Mouse (Mus musculus) lung, embryonic 14.5 days (tissue): ENCODE results near the gene Capza1. TPM values are rescaled to one million over a fixed set of nuclear protein-coding genes. Genes with fewer than 3 reads are reported as not detected.
A peak's percentile ranks its signal among the peaks of the same experiment; 100 is the strongest.

ENCODE experiments used
- ATAC-seq: fragments of 200-750 bp; cut with Nextera tagmentation; 2 replicates; pipeline ENCODE4 v1.8.0; 2017; ENCODE audit warnings: mild to moderate bottlenecking, moderate TSS enrichment, moderate library complexity; ENCODE audit not compliant: insufficient read depth
- DNase-seq: peaks from one replicate; pipeline ENCODE4 v3.0.0-alpha.2; 2015
- H3K27ac ChIP-seq: fragments of 300-500 bp; sonication (generic); 2 replicates; pipeline ENCODE4 v1.5.1; 2014; ENCODE audit warnings: low read depth, mild to moderate bottlenecking, moderate library complexity
- H3K27me3 ChIP-seq: fragments of 300-500 bp; sonication (generic); 2 replicates; pipeline ENCODE4 v1.6.1; 2014; ENCODE audit warnings: low read length, control low read depth; ENCODE audit not compliant: insufficient read depth
- H3K36me3 ChIP-seq: fragments of 300-500 bp; sonication (generic); 2 replicates; pipeline ENCODE4 v1.6.1; 2014; ENCODE audit warnings: control low read depth; ENCODE audit not compliant: insufficient read depth
- H3K4me1 ChIP-seq: fragments of 300-500 bp; sonication (generic); 2 replicates; pipeline ENCODE4 v1.6.1; 2014; ENCODE audit warnings: antibody characterized with exemption, control low read depth; ENCODE audit not compliant: insufficient read depth
- H3K4me2 ChIP-seq: fragments of 300-500 bp; sonication (generic); 2 replicates; pipeline ENCODE4 v1.6.1; 2014; ENCODE audit warnings: mild to moderate bottlenecking
- H3K4me3 ChIP-seq: fragments of 300-500 bp; sonication (generic); 2 replicates; pipeline ENCODE4 v1.5.1; 2014; ENCODE audit warnings: low read depth, low read length
- H3K9ac ChIP-seq: fragments of 300-500 bp; sonication (generic); 2 replicates; pipeline ENCODE4 v1.6.1; 2014
- H3K9me3 ChIP-seq: fragments of 300-500 bp; sonication (generic); 2 replicates; pipeline ENCODE4 v1.6.1; 2016; ENCODE audit warnings: low read depth, low read length, control low read depth
- CTCF ChIP-seq: IDR thresholded peaks from 2 replicates; pipeline ENCODE4 v1.5.1; 2016; ENCODE audit warnings: antibody characterized with exemption, low read depth
- WGBS: fragments of 180-500 bp; shearing (Covaris S2); extraction: QIAGEN DNeasy Blood & Tissue Kit; methylation state at CpG from one replicate; pipeline ENCODE4 v1.1.7; 2014; 5-methylcytosine and 5-hydroxymethylcytosine counted together
- polyA plus RNA-seq: library from polyadenylated mRNA; unstranded; fragments of >200 nt; fragmentation: Nextera tagmentation; extraction: Ambion mirVana; gene quantifications from 2 replicates; pipeline ENCODE4 v1.2.1, GENCODE M21; 2014

The Capza1 gene
- polyA plus RNA-seq, result 233 and 236 TPM in 2 replicates

GRCm38 (mm10) chr3:104863786-104864650, at the start of gene Capza1, which contains the start of gene St7l:
Gene Capza1 (minus strand): TSS chr3:104864505.
Gene St7l (plus strand): TSS chr3:104864005.
- ATAC-seq (peak; percentile 96), DNase-seq (peak; percentile 94)
- H3K4me1 ChIP-seq, result peaks cover 7% of the 10 kb centered on the region; the same call in 1 of the 2 replicates
- TF ChIP-seq CTCF, result no peak
- H3K36me3 ChIP-seq, result 0 out of 2 replicates have a peak, but pooled peaks cover 9% of the 10 kb centered on the region
- 0% methylated on average over 43 of the region's 43 CpGs for WGBS
- H3K27me3 ChIP-seq, result no peaks in the 10 kb centered on the region
- H3K4me2 ChIP-seq, result peak within 1 kb of the TSS; percentile 63
- peak within 1 kb of the TSS; percentile 98 for H3K4me3 ChIP-seq
- peak within 1 kb of the TSS; percentile 94 for H3K9ac ChIP-seq
- peak within 1 kb of the TSS; percentile 94 for H3K27ac ChIP-seq
- no peaks in the 10 kb centered on the region for H3K9me3 ChIP-seq

GRCm38 (mm10) chr3:104909195-104909594, 44.9 kb upstream of the Capza1 start:
- Histone ChIP-seq H3K27ac (no peak overlapping the region), H3K4me1 (no peaks in the 10 kb centered on the region), H3K4me3 (no peak overlapping the region), H3K27me3 (no peaks in the 10 kb centered on the region), H3K36me3 (peaks cover 28% of the 10 kb centered on the region), H3K9me3 (no peaks in the 10 kb centered on the region), H3K9ac (no peak overlapping the region), H3K4me2 (no peak overlapping the region)
- no peak for DNase-seq
- 81% methylated on average over 6 of the region's 6 CpGs for WGBS
- TF ChIP-seq CTCF, result no peak
- ATAC-seq, result no peak

GRCm38 (mm10) chr3:104906007-104906406, 41.7 kb upstream of the Capza1 start:
- Histone ChIP-seq H3K9me3 (no peaks in the 10 kb centered on the region), H3K4me3 (no peak overlapping the region), H3K36me3 (peaks cover 36% of the 10 kb centered on the region), H3K27me3 (no peaks in the 10 kb centered on the region), H3K27ac (no peak overlapping the region), H3K4me2 (no peak overlapping the region), H3K9ac (no peak overlapping the region), H3K4me1 (no peaks in the 10 kb centered on the region)
- ATAC-seq (no peak), DNase-seq (no peak)
- TF ChIP-seq CTCF, result no peak
- WGBS, result 83% methylated on average over 3 of the region's 3 CpGs

- Histone ChIP-seq H3K4me2 (no peak overlapping the region), H3K9me3 (no peaks in the 10 kb centered on the region), H3K4me1 (no peaks in the 10 kb centered on the region), H3K27ac (no peak overlapping the region), H3K9ac (no peak overlapping the region), H3K4me3 (no peak overlapping the region), H3K27me3 (no peaks in the 10 kb centered on the region), H3K36me3 (peaks cover 35% of the 10 kb centered on the region)
- DNase-seq (no peak), ATAC-seq (no peak)
- no peak for TF ChIP-seq CTCF
- 88% methylated on average over 4 of the region's 4 CpGs for WGBS
Measured at GRCm38 (mm10) chr3:104905389-104905788, 41.1 kb upstream of the Capza1 start.

- no peak overlapping the region for H3K4me3 ChIP-seq
- no peak for ATAC-seq
- H3K27ac ChIP-seq, result no peak overlapping the region
- no peaks in the 10 kb centered on the region for H3K4me1 ChIP-seq
- DNase-seq, result no peak
- no peaks in the 10 kb centered on the region for H3K9me3 ChIP-seq
- H3K4me2 ChIP-seq, result no peak overlapping the region
- H3K27me3 ChIP-seq, result no peaks in the 10 kb centered on the region
- peaks cover 53% of the 10 kb centered on the region for H3K36me3 ChIP-seq
- WGBS, result 83% methylated on average over 4 of the region's 4 CpGs
- no peak overlapping the region for H3K9ac ChIP-seq
- no peak for TF ChIP-seq CTCF
Measured at GRCm38 (mm10) chr3:104901154-104901553, 36.8 kb upstream of the Capza1 start.

GRCm38 (mm10) chr3:104896141-104896540, 31.8 kb upstream of the Capza1 start:
- Histone ChIP-seq H3K27me3 (no peaks in the 10 kb centered on the region), H3K27ac (no peak overlapping the region), H3K9me3 (no peaks in the 10 kb centered on the region), H3K9ac (no peak overlapping the region), H3K4me1 (no peaks in the 10 kb centered on the region), H3K4me3 (no peak overlapping the region), H3K4me2 (no peak overlapping the region), H3K36me3 (peaks cover 63% of the 10 kb centered on the region)
- no peak for TF ChIP-seq CTCF
- no peak for ATAC-seq
- WGBS, result 60% methylated on average over 3 of the region's 3 CpGs
- DNase-seq, result peak; percentile 62

GRCm38 (mm10) chr3:104888585-104888984, 24.3 kb upstream of the Capza1 start:
- TF ChIP-seq CTCF, result no peak
- H3K36me3 ChIP-seq, result peaks cover 42% of the 10 kb centered on the region
- WGBS, result 77% methylated on average over 3 of the region's 3 CpGs

More at GRCm38 (mm10) chr3:104888585-104888984, 24.3 kb upstream of the Capza1 start:
- H3K4me3 ChIP-seq, result no peak overlapping the region
- DNase-seq, result peak; percentile 47
- H3K27me3 ChIP-seq, result no peaks in the 10 kb centered on the region
- no peak overlapping the region for H3K4me2 ChIP-seq
- no peak overlapping the region for H3K9ac ChIP-seq
- no peak overlapping the region for H3K27ac ChIP-seq
- peak; percentile 76 for ATAC-seq
- no peaks in the 10 kb centered on the region; the same call in 1 of the 2 replicates for H3K9me3 ChIP-seq
- H3K4me1 ChIP-seq, result no peaks in the 10 kb centered on the region
